Mouse (Mus musculus) frontal cortex, postnatal 25 days (tissue): Measurements from ENCODE around the gene Lmo3.

Experiments
- DNase-seq, 2 experiments: peaks; one replicate each; pipeline ENCODE4 v3.0.0; 2022; ENCODE audit warnings: low spot score in 2 of 2

Gene Lmo3

GRCm38 (mm10) chr6:138581734-138582505 is at the start of gene Lmo3:
Gene Lmo3 (minus strand): TSS chr6:138581968.
- DNase-seq: no peak

DNA sequence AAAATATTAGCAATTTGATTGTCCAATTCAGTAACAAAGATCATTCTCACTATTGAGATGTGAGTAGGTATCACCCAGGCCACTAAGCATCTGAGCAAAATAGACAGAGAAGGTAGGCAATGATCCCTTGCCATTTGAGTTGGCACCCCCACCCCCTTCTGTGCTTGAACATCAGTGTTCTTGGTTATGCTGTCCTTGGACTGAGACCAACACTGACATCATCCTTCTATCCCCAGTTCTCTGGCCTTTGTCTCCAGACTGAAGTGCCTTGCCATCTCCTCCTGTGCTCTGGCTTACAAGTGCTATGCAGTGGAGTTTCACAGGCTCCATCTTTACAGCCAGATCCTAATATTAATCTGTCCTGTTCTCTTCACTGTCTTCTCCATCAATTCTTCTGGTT is 39.0 kb upstream of the Lmo3 start:
- no peak for DNase-seq

- no peak for DNase-seq
Observed at GRCm38 (mm10) chr6:138618396-138618795, 36.6 kb upstream of the Lmo3 start.

- DNase-seq: no peak
Observed at GRCm38 (mm10) chr6:138597016-138597415, 15.2 kb upstream of the Lmo3 start.

DNA sequence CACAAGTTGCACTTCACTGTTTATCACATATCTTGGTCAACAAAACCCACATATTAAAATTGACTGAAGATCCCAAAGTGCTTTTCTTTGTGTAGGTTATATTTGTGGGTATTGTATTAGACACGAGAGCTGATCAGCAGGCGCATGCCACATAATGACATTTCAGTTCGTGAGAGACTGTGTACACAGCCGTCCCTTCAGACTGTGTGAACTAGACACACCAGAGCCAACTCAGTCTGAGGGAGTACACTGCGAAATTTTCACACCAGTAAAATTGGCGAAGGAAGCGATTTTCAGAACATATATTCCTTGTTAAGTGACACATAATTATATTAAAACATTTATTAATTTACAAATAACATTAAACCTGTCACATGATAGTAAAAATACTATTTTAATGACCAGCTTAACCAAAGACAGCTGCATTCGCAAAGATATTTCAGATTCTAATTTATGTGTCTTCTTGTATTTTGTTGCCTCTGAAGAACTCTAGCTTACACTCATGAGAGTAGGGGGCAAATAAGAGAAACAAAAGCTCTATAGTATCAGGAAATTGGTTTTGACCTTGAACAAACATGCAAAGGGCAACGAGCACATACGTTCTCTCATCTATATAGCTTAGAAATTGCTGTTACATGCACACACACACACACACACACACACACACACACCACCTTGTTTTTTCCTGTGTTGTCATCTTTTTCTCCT is 14.4 kb upstream of the Lmo3 start:
- no peak for DNase-seq

DNA sequence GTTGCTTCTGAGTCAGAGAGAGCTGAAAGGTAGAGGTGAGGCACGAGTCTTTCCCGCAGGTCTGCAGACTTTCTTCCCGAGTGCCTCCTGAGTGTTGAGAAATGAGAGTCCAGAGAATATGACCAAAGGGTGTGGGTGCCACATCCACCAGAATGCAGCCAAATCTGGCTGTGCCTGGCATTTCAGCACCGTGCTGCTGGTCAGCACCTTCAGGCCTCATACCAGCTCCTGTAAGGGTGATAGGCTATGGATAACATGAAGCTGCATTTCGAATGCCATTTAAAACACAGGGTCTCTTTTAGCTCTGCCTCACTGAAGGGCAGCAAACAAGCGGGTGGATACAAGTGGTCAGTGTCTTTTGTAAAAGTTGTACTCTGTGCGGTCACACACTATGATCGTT is 1.5 kb upstream of the Lmo3 start:
- no peak for DNase-seq

GRCm38 (mm10) chr6:138582506-138583000 is 785 bp upstream of the Lmo3 start:
- DNase-seq: no peak

DNA sequence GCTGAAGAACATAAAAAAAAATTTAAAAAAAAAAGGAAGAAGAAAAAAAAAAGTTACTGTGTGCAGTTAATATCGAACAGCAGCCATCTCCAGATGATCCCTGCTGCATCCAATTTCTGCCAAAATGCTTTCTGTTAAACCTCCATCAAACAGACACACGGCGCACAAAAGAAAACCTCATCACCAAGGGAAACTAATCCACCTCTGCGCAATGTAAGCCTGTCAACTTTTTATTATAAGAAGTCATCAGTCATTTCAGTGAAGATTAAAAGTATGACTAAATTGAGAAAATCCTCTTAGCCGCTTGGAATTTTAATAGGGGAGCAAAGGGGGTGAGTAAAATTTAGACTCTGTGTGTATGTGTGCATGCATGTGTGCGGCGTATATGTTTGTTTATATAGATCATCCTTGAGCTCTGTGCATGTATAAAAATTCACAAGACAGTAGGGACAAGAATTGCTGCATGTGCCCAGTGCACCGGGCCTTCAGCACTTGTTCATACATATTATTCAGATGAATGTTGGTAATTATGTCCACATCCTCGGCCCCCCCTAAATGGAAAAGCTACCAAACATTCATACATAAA is 1.2 kb downstream of the Lmo3 start:
- DNase-seq: no peak

GRCm38 (mm10) chr6:138563416-138563815 is 18.4 kb downstream of the Lmo3 start:
- DNase-seq: no peak

DNA sequence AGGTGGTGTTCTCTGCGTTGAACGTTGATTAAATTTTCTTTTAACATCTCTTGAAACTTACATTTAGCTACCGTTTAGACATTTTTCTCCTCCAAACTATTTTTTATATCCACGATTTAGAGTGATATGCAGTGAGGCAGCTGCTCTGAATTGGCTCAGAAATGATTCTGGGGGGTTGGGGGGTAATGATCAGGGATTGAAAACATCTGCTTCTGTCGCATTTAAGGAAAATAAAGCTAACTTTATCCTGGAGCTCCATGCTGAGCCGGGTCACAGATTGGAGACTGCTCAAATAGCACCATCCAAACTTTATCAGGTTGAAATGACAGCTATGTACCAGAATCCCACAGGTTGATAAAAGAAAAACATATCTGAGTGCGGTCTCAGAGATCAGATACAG is 29.6 kb downstream of the Lmo3 start:
- no peak for DNase-seq

DNA sequence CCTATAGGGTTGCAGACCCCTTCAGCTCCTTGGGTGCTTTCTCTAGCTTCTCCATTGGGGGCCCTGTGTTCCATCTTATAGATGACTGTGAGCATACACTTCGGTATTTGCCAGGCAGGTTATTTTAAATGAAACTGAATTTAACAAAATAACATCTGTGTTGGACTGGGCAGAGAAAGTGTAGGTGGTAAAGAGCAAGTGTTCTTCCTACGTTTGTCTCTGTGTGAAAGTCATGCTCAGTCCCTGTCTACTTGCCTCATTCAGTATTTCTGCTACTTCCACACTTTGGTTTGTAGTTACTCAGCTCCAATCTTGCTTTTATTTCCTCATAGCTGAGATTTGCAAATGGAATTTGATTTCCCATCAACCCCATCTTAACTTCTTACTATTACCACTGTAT is 46.9 kb downstream of the Lmo3 start:
- no peak for DNase-seq

DNA sequence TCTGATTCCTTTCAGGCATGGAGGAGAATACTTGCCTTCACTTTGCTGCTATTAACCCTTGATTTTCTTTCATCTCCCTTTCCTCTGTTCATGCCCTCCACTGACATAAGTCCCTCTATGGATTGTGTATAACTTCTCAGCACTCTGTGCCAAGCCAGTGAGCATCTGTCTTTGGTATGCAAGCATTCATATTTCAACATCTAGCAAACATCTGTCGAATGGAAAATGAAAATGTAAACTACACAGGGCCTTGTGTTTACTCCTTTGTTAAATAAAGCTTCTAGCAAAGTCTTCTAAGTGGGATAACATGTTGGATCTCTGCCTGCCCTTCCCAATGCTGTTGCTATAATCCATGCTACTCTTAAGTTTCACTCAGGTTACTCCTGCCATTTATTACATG is 75.1 kb downstream of the Lmo3 start:
- DNase-seq: no peak

- DNase-seq: no peak
Observed at GRCm38 (mm10) chr6:138503946-138504345, 77.8 kb downstream of the Lmo3 start.

DNA sequence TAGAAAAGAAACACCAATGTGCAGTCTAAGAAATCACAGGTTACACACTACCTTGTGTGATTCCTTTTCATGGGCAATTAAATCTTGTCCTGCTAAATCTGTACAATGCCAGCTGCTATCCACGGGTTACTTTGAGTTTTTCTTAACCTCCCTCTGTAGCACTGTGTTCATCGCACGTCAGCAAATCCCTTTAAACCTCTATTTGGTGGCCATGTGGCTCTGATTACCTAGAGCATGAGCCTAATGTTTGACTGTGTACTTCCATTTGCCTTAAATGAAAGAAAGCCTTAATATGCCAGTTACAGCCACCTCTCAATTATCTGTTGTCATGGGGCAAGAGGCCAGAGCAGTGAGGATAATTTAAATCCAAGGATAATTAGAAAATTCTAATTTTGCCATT is 98.9 kb downstream of the Lmo3 start:
- no peak for DNase-seq

DNA sequence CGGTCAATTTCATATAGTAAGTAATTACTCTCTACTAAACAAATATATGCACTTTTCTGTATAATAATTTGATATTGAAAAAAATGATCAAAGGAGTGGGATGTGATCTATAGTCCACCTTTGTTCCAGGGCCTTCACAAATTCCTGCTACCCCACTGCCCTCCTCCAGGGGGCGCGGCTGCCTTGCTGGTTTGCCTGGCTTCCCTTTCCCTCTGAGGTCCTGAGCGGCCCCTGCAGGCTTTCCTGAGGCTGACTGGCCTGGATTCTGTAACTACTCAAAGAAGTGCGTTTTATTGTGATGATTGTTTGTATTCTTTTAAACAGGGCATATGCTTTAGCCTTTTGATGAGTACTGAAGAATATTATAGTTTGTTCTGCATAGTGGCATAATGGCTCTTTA is 104.2 kb downstream of the Lmo3 start:
- peak; percentile 48 to 58 for DNase-seq

GRCm38 (mm10) chr6:138469204-138469603 is 112.6 kb downstream of the Lmo3 start:
- no peak for DNase-seq

- no peak for DNase-seq
Observed at GRCm38 (mm10) chr6:138444515-138445048, 137.2 kb downstream of the Lmo3 start.

DNA sequence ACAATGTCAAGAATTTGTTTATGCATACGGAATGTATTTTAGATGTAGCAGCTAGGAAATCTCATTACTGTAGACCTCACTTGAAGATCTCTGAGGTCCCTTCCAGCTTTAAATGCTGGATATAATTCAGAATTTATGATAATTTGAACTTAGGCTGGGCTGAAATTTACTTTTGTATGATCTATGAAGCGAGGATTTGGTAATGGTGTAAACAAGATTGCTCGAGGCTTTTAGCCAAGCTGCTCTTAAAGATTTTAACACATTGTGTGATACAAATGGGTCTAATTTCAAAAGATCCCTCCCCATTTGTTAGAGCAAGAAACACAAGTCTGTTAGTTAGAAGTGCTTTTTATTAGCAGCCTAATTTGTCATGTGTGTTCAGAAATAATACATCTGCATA is 144.4 kb downstream of the Lmo3 start:
- DNase-seq: no peak

GRCm38 (mm10) chr6:138436813-138437212 is 145.0 kb downstream of the Lmo3 start:
- no peak for DNase-seq

- no peak for DNase-seq
Observed at GRCm38 (mm10) chr6:138427394-138427793, 154.4 kb downstream of the Lmo3 start.

DNA sequence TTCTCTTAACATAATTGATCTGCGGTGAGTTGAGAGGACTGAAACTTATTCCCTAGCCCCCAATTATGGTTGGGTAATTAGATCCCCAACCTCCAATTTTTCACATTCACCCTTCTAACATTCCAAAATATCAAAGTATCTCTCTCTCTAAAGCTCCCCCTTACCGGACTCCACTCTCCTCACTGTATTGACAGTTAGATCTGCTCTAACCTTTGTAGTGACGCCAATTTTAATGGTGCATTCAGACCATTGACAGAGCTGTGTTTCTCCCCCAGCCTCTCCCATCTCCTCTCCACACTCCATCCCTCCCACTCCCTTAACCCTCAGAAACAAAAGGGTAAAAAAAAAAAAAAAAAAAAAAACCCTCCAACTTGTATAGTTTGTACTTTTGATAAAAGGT is 154.9 kb downstream of the Lmo3 start:
- DNase-seq: no peak

DNA sequence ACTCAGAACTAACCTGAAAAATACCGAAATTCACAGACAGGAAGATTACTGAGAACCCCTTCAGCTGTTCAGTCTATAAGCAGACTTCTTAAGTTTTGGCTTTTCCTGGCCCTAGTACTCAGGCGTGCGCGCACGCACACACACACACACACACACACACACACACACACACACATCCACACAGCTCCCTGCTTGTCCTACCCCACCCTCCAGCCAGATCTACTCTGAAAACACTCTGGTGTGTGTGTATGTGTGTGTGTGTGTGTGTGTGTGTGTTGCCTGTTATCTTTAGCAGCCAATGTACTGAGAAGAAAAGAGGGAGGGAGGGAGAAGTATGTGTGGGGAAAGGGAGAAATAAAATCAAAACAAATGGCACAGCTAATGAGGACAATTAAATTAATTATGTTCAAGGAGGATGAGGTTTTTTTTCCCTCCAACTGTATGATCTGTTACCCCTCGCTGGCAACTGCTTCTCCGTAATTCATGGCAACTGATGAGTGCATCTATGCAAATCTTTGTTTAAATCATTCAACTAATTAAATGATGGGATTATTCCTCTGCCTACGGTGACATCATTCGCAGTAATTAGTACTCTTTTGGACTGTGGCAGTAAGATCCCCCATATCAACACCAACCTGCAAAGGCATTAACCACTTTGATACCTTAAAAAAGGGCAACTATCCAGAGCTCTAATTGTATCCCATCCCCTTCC is 157.1 kb downstream of the Lmo3 start:
- no peak for DNase-seq
